Mouse (Mus musculus): ENCODE data around the gene Zfp580. TPM values are rescaled to one million over a fixed set of nuclear protein-coding genes. Genes with fewer than 3 reads are reported as not detected.

The Zfp580 gene
- polyA plus RNA-seq, 1 experiment = 29.9 TPM

DNA sequence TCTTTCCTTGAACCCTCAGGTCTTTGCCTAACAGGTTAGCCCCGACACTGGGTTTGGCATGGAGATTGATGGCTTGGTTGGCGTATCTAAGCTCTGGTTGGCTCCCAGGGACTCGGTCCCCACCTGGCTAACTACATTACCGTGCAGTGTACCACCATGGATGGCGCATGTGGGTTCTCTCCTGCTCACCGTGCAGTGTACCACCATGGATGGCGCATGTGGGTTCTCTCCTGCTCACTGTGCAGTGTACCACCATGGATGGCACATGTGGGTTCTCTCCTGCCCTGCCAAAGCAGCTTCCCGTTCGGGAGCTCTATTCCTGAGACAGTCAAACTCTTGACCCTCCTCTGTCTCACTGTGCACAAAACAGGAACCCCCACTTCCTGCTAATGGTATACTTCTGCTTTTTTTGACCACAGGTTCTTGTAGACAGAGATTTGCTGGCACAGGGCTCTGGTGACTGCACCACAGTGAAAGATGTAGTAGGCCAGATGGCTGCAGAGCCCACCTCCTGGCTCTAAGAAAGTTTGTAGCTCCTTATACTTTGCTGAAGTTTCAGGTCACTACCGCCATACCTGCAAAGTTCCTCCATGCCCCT is 49.8 kb downstream of the Zfp580 start:
- no peaks in the 10 kb centered on the region for H3K27me3 ChIP-seq (ENCODE audit: control insufficient read depth, insufficient read depth, low read length)
- TF ChIP-seq POLR2A (IDR thresholded peaks at IDR 0.05; ENCODE audit: control insufficient read depth, extremely low read depth, insufficient read depth, low read length, poor library complexity) (no peak), CTCF (IDR thresholded peaks at IDR 0.05; ENCODE audit: borderline replicate concordance, control insufficient read depth, extremely low read depth, insufficient read depth, low read length, poor library complexity) (no peak)
- peaks cover 14% of the 10 kb centered on the region for H3K36me3 ChIP-seq (ENCODE audit: control insufficient read depth, insufficient read depth, low read length)
- no peak overlapping the region for H3K27ac ChIP-seq (ENCODE audit: control insufficient read depth, insufficient read depth, low read length)
- H3K4me1 ChIP-seq (replicated peaks; ENCODE audit: control insufficient read depth, insufficient read depth, low read length) = peaks cover 5% of the 10 kb centered on the region; the same call in 1 of the 2 replicates
- no peak for DNase-seq
- WGBS = 6% methylated on average over 10 of the region's 10 CpGs
- H3K4me3 ChIP-seq (ENCODE audit: control insufficient read depth, insufficient read depth, low read length) = no peak overlapping the region

- Histone ChIP-seq H3K27ac (ENCODE audit: control insufficient read depth, insufficient read depth, low read length) (no peak overlapping the region), H3K4me3 (ENCODE audit: control insufficient read depth, insufficient read depth, low read length) (no peak overlapping the region), H3K36me3 (ENCODE audit: control insufficient read depth, insufficient read depth, low read length) (0 out of 2 replicates have a peak, but pooled peaks cover 4% of the 10 kb centered on the region), H3K27me3 (ENCODE audit: control insufficient read depth, insufficient read depth, low read length) (no peaks in the 10 kb centered on the region), H3K4me1 (replicated peaks; ENCODE audit: control insufficient read depth, insufficient read depth, low read length) (peaks cover 5% of the 10 kb centered on the region; the same call in 1 of the 2 replicates)
- TF ChIP-seq CTCF (IDR thresholded peaks at IDR 0.05; ENCODE audit: borderline replicate concordance, control insufficient read depth, extremely low read depth, insufficient read depth, low read length, poor library complexity) (no peak), POLR2A (IDR thresholded peaks at IDR 0.05; ENCODE audit: control insufficient read depth, extremely low read depth, insufficient read depth, low read length, poor library complexity) (no peak)
- WGBS = 84% methylated on average over 2 of the region's 2 CpGs
- no peak for DNase-seq
Observed at GRCm38 (mm10) chr7:5102564-5102963, 51.2 kb downstream of the Zfp580 start.

Other genes starting within 250 kb of the Zfp580 start
- gene Ube2s, start 238.9 kb upstream of the Zfp580 start, polyA plus RNA-seq (2012; rRNA removed) = 970 and 1,071 TPM in 2 replicates
- gene Shisa7, start 206.8 kb upstream of the Zfp580 start, polyA plus RNA-seq (2012; rRNA removed) = 0.48 and 0.74 TPM in 2 replicates
- 21.8 and 23.6 TPM in 2 replicates for gene Isoc2b, start 181.3 kb upstream of the Zfp580 start, polyA plus RNA-seq (2012; rRNA removed)
- gene Isoc2a, start 174.4 kb upstream of the Zfp580 start, polyA plus RNA-seq (2012; rRNA removed) = 20.3 and 20.5 TPM in 2 replicates
- 0.15 and 0.17 TPM in 2 replicates for gene Gm36210, start 145.0 kb upstream of the Zfp580 start, polyA plus RNA-seq (2012; rRNA removed)
- 40.2 and 51.2 TPM in 2 replicates for gene Zfp628, start 136.3 kb upstream of the Zfp580 start, polyA plus RNA-seq (2012; rRNA removed)
- 4.4 and 5.9 TPM in 2 replicates for gene Nat14, start 129.5 kb upstream of the Zfp580 start, polyA plus RNA-seq (2012; rRNA removed)
- gene Ssc5d, start 125.8 kb upstream of the Zfp580 start, polyA plus RNA-seq (2012; rRNA removed) = 1.0 and 1.1 TPM in 2 replicates
- 1.5 and 5.4 TPM in 2 replicates for gene Sbk2, start 87.1 kb upstream of the Zfp580 start, polyA plus RNA-seq (2012; rRNA removed)
- 0.36 and 3.7 TPM in 2 replicates for gene Sbk3, start 80.4 kb upstream of the Zfp580 start, polyA plus RNA-seq (2012; rRNA removed)
- gene Zfp579, start 55.4 kb upstream of the Zfp580 start, polyA plus RNA-seq (2012; rRNA removed) = 125 and 133 TPM in 2 replicates
- 52.2 and 54.6 TPM in 2 replicates for gene Zfp524, start 37.1 kb upstream of the Zfp580 start, polyA plus RNA-seq (2012; rRNA removed)
- gene Fiz1, start 36.8 kb upstream of the Zfp580 start, polyA plus RNA-seq (2012; rRNA removed) = 79.3 and 85.2 TPM in 2 replicates
- not detected in 2 replicates for gene Gm44973, start 36.0 kb upstream of the Zfp580 start, polyA plus RNA-seq (2012; rRNA removed)
- 105 and 120 TPM in 2 replicates for gene Zfp865, start 31.2 kb upstream of the Zfp580 start, polyA plus RNA-seq (2012; rRNA removed)
- 0.52 and 0.97 TPM in 2 replicates for gene Ccdc106, start 31.0 kb upstream of the Zfp580 start, polyA plus RNA-seq (2012; rRNA removed)
- gene 4632433K11Rik, start 17.4 kb upstream of the Zfp580 start, polyA plus RNA-seq (2012; rRNA removed) = not detected in 2 replicates
- 5.2 and 6.3 TPM in 2 replicates for gene Zfp784, start 13.1 kb upstream of the Zfp580 start, polyA plus RNA-seq (2012; rRNA removed)
- gene U2af2, start 10.6 kb downstream of the Zfp580 start, polyA plus RNA-seq (2012; rRNA removed) = 437 and 438 TPM in 2 replicates
- gene Epn1, start 28.7 kb downstream of the Zfp580 start, polyA plus RNA-seq (2012; rRNA removed) = 230 and 280 TPM in 2 replicates
- not detected in 2 replicates for gene Rfpl4, start 65.4 kb downstream of the Zfp580 start, polyA plus RNA-seq (2012; rRNA removed)
- gene Rasl2-9, start 74.4 kb downstream of the Zfp580 start, polyA plus RNA-seq (2012; rRNA removed) = 0.17 and 0.39 TPM in 2 replicates
- gene Vmn1r55, start 98.1 kb downstream of the Zfp580 start, polyA plus RNA-seq (2012; rRNA removed) = not detected in 2 replicates
- not detected in 2 replicates for gene Vmn1r56, start 145.2 kb downstream of the Zfp580 start, polyA plus RNA-seq (2012; rRNA removed)
- not detected in 2 replicates for gene Vmn1r57, start 167.0 kb downstream of the Zfp580 start, polyA plus RNA-seq (2012; rRNA removed)